Mouse (Mus musculus) intestine, embryonic 14.5 days (tissue): ENCODE measurements around the gene Taok2. TPM values are rescaled to one million over a fixed set of nuclear protein-coding genes. Genes with fewer than 3 reads are reported as not detected.
A peak's percentile ranks its signal among the peaks of the same experiment; 100 is the strongest.

Source experiments
- ATAC-seq: fragments of 200-750 bp; cut with Nextera tagmentation; replicated peaks from 2 replicates; pipeline ENCODE4 v1.8.0; 2017; ENCODE audit warnings: low read depth, moderate number of reproducible peaks, moderate TSS enrichment, moderate library complexity; ENCODE audit not compliant: low FRiP score, low TSS enrichment
- DNase-seq: peaks from one replicate; pipeline ENCODE4 v3.0.0-alpha.2; 2018; ENCODE audit warnings: low spot score
- H3K27ac ChIP-seq: fragments of 300-500 bp; sonication (generic); 2 replicates; pipeline ENCODE4 v1.5.1; 2014; ENCODE audit warnings: low read depth, mild to moderate bottlenecking, control low read depth
- H3K27me3 ChIP-seq: fragments of 300-500 bp; sonication (generic); replicated peaks from 2 replicates; pipeline ENCODE4 v1.6.1; 2014; ENCODE audit warnings: low read length, control low read depth; ENCODE audit not compliant: control insufficient read depth, insufficient read depth
- H3K36me3 ChIP-seq: fragments of 300-500 bp; sonication (generic); 2 replicates; pipeline ENCODE4 v1.6.1; 2014; ENCODE audit warnings: low read length, control low read depth; ENCODE audit not compliant: control insufficient read depth, insufficient read depth
- H3K4me1 ChIP-seq: fragments of 300-500 bp; sonication (generic); replicated peaks from 2 replicates; pipeline ENCODE4 v1.6.1; 2014; ENCODE audit warnings: low read length, control low read depth, mixed read lengths; ENCODE audit not compliant: control insufficient read depth, insufficient read depth
- H3K4me2 ChIP-seq: fragments of 300-500 bp; sonication (generic); 2 replicates; pipeline ENCODE4 v1.6.1; 2014; ENCODE audit warnings: low read length
- H3K4me3 ChIP-seq: fragments of 300-500 bp; sonication (generic); 2 replicates; pipeline ENCODE4 v1.5.1; 2014; ENCODE audit warnings: low read depth, low read length, control low read depth, mixed read lengths
- H3K9ac ChIP-seq: fragments of 300-500 bp; sonication (generic); 2 replicates; pipeline ENCODE4 v1.6.1; 2014; ENCODE audit warnings: mild to moderate bottlenecking, low read length
- H3K9me3 ChIP-seq: fragments of 300-500 bp; sonication (generic); 2 replicates; pipeline ENCODE4 v1.6.1; 2016; ENCODE audit warnings: low read length, control low read depth; ENCODE audit not compliant: control insufficient read depth
- WGBS: fragments of 180-500 bp; shearing (Covaris S2); extraction: QIAGEN DNeasy Blood & Tissue Kit; methylation state at CpG from one replicate; pipeline ENCODE4 v1.1.7; 2014; 5-methylcytosine and 5-hydroxymethylcytosine counted together
- polyA plus RNA-seq: library from polyadenylated mRNA; unstranded; fragments of >200 nt; fragmentation: Nextera tagmentation; extraction: Ambion mirVana; gene quantifications from 2 replicates; pipeline ENCODE4 v1.2.1, GENCODE M21; 2014

The Taok2 gene
- polyA plus RNA-seq, 1 experiment from 2014 or later: 26.6 TPM

- Histone ChIP-seq H3K4me1 (0 out of 2 replicates have a peak, but pooled peaks cover 10% of the 10 kb centered on the region), H3K27ac (no peak overlapping the region), H3K9ac (no peak overlapping the region), H3K4me2 (no peak overlapping the region), H3K36me3 (peaks cover 37% of the 10 kb centered on the region), H3K4me3 (no peak overlapping the region), H3K9me3 (no peaks in the 10 kb centered on the region), H3K27me3 (peaks cover 27% of the 10 kb centered on the region)
- DNase-seq (no peak), ATAC-seq (no peak)
- 76% methylated on average over 6 of the region's 6 CpGs for WGBS
Observed at GRCm38 (mm10) chr7:126850161-126850560, 34.3 kb downstream of the Taok2 start.

GRCm38 (mm10) chr7:126848794-126849193 is 35.7 kb downstream of the Taok2 start:
- Histone ChIP-seq H3K4me1 (0 out of 2 replicates have a peak, but pooled peaks cover 10% of the 10 kb centered on the region), H3K27ac (no peak overlapping the region), H3K27me3 (peaks cover 27% of the 10 kb centered on the region), H3K9me3 (no peaks in the 10 kb centered on the region), H3K9ac (no peak overlapping the region), H3K36me3 (peaks cover 24% of the 10 kb centered on the region), H3K4me2 (no peak overlapping the region), H3K4me3 (no peak overlapping the region)
- ATAC-seq: no peak
- WGBS: 23% methylated on average over 10 of the region's 10 CpGs
- no peak for DNase-seq

GRCm38 (mm10) chr7:126847421-126848398 is 36.8 kb downstream of the Taok2 start:
- Histone ChIP-seq H3K9me3 (no peaks in the 10 kb centered on the region), H3K4me2 (peak overlapping the region; percentile 96), H3K36me3 (peaks cover 13% of the 10 kb centered on the region), H3K4me3 (peak overlapping the region; percentile 40), H3K9ac (peak overlapping the region; percentile 40), H3K27me3 (peaks cover 27% of the 10 kb centered on the region), H3K4me1 (0 out of 2 replicates have a peak, but pooled peaks cover 10% of the 10 kb centered on the region), H3K27ac (no peak overlapping the region)
- peak; percentile 33 for ATAC-seq
- 1% methylated on average over 62 of the region's 74 CpGs for WGBS
- DNase-seq: peak; percentile 67

- peak within 1 kb of the TSS; percentile 40 for H3K9ac ChIP-seq
- ATAC-seq (no peak), DNase-seq (no peak)
- no peak within 1 kb of the TSS for H3K27ac ChIP-seq
- H3K27me3 ChIP-seq: peaks cover 27% of the 10 kb centered on the region
- H3K4me3 ChIP-seq: peak within 1 kb of the TSS; percentile 40
- H3K9me3 ChIP-seq: no peaks in the 10 kb centered on the region
- 0 out of 2 replicates have a peak, but pooled peaks cover 10% of the 10 kb centered on the region for H3K4me1 ChIP-seq
- 44% methylated on average over 4 of the region's 4 CpGs for WGBS
- H3K36me3 ChIP-seq: peaks cover 6% of the 10 kb centered on the region
- H3K4me2 ChIP-seq: peak within 1 kb of the TSS; percentile 96
Observed at GRCm38 (mm10) chr7:126847116-126847420, 37.4 kb downstream of the Taok2 start, which contains the start of gene Doc2a. Gene Doc2a (plus strand): TSS chr7:126847416.

- no peak for DNase-seq
- H3K27ac ChIP-seq: no peak overlapping the region
- no peak overlapping the region for H3K4me3 ChIP-seq
- peaks cover 27% of the 10 kb centered on the region for H3K27me3 ChIP-seq
- no peak overlapping the region for H3K9ac ChIP-seq
- H3K4me2 ChIP-seq: no peak overlapping the region
- no peaks in the 10 kb centered on the region for H3K9me3 ChIP-seq
- ATAC-seq: no peak
- 0 out of 2 replicates have a peak, but pooled peaks cover 10% of the 10 kb centered on the region for H3K4me1 ChIP-seq
- H3K36me3 ChIP-seq: no peaks in the 10 kb centered on the region
- WGBS: 91% methylated on average over 2 of the region's 2 CpGs
Observed at GRCm38 (mm10) chr7:126845516-126845915, 39.0 kb downstream of the Taok2 start.

GRCm38 (mm10) chr7:126843276-126843675 is 41.2 kb downstream of the Taok2 start:
- 0 out of 2 replicates have a peak, but pooled peaks cover 6% of the 10 kb centered on the region for H3K4me1 ChIP-seq
- 75% methylated on average over 9 of the region's 9 CpGs for WGBS
- no peaks in the 10 kb centered on the region for H3K36me3 ChIP-seq
- no peak overlapping the region for H3K27ac ChIP-seq
- no peaks in the 10 kb centered on the region for H3K9me3 ChIP-seq
- H3K27me3 ChIP-seq: peaks cover 11% of the 10 kb centered on the region
- H3K9ac ChIP-seq: no peak overlapping the region
- ATAC-seq (no peak), DNase-seq (no peak)
- no peak overlapping the region for H3K4me3 ChIP-seq
- no peak overlapping the region for H3K4me2 ChIP-seq

- no peak overlapping the region for H3K4me3 ChIP-seq
- no peak for DNase-seq
- no peak overlapping the region for H3K9ac ChIP-seq
- no peak for ATAC-seq
- no peak overlapping the region for H3K27ac ChIP-seq
- H3K4me1 ChIP-seq: no peaks in the 10 kb centered on the region
- H3K4me2 ChIP-seq: no peak overlapping the region
- no peaks in the 10 kb centered on the region for H3K9me3 ChIP-seq
- H3K27me3 ChIP-seq: no peaks in the 10 kb centered on the region
- 95% methylated on average over 1 of the region's 1 CpGs for WGBS
- no peaks in the 10 kb centered on the region for H3K36me3 ChIP-seq
Observed at GRCm38 (mm10) chr7:126833294-126833693, 51.2 kb downstream of the Taok2 start.

GRCm38 (mm10) chr7:126832036-126832598 is 52.4 kb downstream of the Taok2 start:
- Histone ChIP-seq H3K36me3 (no peaks in the 10 kb centered on the region), H3K9ac (no peak overlapping the region), H3K27ac (no peak overlapping the region), H3K4me1 (no peaks in the 10 kb centered on the region), H3K27me3 (no peaks in the 10 kb centered on the region), H3K9me3 (no peaks in the 10 kb centered on the region), H3K4me3 (peak overlapping the region; percentile 14; the same call in 1 of the 2 replicates), H3K4me2 (peak overlapping the region; percentile 51)
- DNase-seq (peak; percentile 90), ATAC-seq (peak; percentile 83)
- WGBS: under 1% methylated on average over 20 of the region's 21 CpGs
